Mouse (Mus musculus) limb, embryonic 13.5 days (tissue): ENCODE measurements around the gene Pign. TPM values are rescaled to one million over a fixed set of nuclear protein-coding genes. Genes with fewer than 3 reads are reported as not detected.

Experiments
- microRNA-seq: library from miRNA; unstranded; fragments of <30 nt; microRNA quantifications from one replicate; pipeline ENCODE4, GENCODE M21; 2016
- polyA plus RNA-seq: library from polyadenylated mRNA; unstranded; fragments of >200 nt; fragmentation: Nextera tagmentation; extraction: Ambion mirVana; gene quantifications from 2 replicates; pipeline ENCODE4 v1.2.1, GENCODE M21; 2015

Pign gene
- polyA plus RNA-seq, 1 experiment from 2014 or later: 15.2 TPM

Small RNA genes lying within 50 kb of the gene (microRNA-seq; reads per million reads assigned to microRNA genes)
- not detected for gene Gm22426

Other genes with a start within 250 kb of the Pign start
- gene Relch, start 184 bp upstream of the Pign start, polyA plus RNA-seq: 24.8 and 26.3 TPM in 2 replicates
- 0.75 and 0.98 TPM in 2 replicates for gene Tnfrsf11a, start 117.0 kb upstream of the Pign start, polyA plus RNA-seq